Mouse (Mus musculus): ENCODE measurements at regions not wholly inside any gene's neighbourhood (a gene's known extent, or its start where the extent isn't known, plus 50 kb on each side); places are given as distances from the start of the nearest gene placed in this dataset.
A peak's percentile ranks its signal among the peaks of the same experiment; 100 is the strongest.

DNA sequence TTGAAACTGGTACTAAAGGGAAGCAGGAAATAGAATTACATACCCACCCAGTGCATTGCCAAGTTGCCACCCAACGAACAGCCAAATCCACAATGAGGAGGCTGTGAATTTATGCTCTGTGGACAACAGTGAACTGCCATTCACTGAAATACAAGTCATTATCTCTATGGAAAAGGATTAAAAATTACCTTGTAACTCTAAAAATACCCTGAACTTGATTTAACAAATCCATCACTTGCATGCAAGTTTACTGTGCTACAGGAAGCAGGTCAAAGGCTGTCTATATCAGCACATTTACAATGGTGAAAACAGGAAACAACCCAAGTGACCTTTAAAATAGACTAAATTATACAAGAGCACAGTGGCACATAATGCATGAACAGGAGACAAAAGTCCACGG lies 202.2 kb upstream of the Sema6d start:
- DNase-seq = no peak

GRCm38 (mm10) chr2:123911921-123912320 lies 177.8 kb upstream of the Sema6d start:
- DNase-seq = peak; percentile 2

GRCm38 (mm10) chr2:123914021-123914420 lies 175.7 kb upstream of the Sema6d start:
- no peak for DNase-seq

- no peak for DNase-seq
Observed at GRCm38 (mm10) chr2:123920418-123920817, 169.4 kb upstream of the Sema6d start.

GRCm38 (mm10) chr2:123928066-123928465 lies 161.7 kb upstream of the Sema6d start:
- DNase-seq = no peak

GRCm38 (mm10) chr2:123936896-123937295 lies 152.9 kb upstream of the Sema6d start:
- DNase-seq = no peak

DNA sequence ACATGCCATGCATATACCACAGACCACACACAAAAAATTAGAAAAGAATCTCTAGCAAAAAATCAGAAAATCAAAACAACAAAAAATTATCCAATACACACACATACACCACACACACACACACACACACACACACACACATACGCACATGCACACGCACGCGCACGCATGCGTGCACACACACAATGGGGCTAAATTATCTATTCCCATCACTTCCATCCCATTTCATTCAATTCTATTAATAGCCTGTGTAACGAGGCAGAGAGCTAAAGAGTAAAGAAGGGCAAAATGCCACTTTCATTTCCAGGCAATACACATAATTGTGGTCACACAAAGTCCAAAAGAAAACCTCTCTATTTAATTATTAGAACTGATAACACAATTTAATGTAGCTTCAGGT lies 126.2 kb upstream of the Sema6d start:
- peak; percentile 75 for DNase-seq

DNA sequence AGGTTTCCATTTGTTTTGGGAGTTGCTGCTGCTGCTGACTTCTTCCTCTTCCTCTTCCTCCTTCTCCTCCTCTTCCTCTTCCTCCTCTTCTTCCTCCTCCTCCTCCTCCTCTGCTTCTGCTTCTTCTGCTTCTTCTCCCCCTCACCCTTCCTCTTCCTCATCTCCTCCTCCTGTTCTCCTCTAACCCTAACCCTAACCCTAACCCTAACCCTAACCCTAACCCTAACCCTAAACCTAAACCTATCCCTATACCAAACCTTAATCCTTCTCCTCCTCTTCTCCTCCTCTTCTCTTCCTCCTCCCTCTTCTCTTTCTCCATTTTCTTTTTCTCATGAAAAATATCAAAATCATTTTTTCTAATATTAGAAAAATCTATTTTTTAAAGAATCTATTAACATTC lies 86.3 kb upstream of the Sema6d start:
- no peak for DNase-seq

DNA sequence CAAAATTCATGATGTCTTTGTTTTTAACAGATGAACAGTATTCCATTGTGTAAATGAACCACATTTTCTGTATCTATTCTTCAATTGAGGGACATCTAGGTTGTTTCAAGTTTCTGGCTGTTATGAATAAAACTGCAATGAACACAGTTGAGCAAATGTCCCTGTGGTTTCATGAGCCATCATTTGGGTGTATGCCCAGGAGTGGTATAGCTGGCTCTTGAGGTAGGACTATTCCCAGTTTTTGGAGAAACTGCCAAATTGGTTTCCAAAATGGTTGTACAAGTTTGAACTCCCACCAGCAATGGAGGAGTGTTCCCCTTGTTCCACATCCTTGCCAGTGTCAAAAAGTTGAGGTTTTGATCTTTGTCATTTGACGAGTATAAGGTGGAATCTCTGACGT lies 74.2 kb upstream of the Sema6d start:
- DNase-seq = no peak
